Mouse (Mus musculus) myocyte (in vitro differentiated cells): ENCODE measurements around the gene B230217C12Rik. TPM values are rescaled to one million over a fixed set of nuclear protein-coding genes. Genes with fewer than 3 reads are reported as not detected.
A peak's percentile ranks its signal among the peaks of the same experiment; 100 is the strongest.

Source experiments
- H3K27me3 ChIP-seq: one replicate; pipeline ENCODE4 v1.6.1; 2011; ENCODE audit not compliant: control insufficient read depth, insufficient read depth, insufficient read length
- H3K36me3 ChIP-seq: one replicate; pipeline ENCODE4 v1.6.1; 2011; ENCODE audit not compliant: control insufficient read depth, insufficient read depth
- H3K4me2 ChIP-seq: one replicate; pipeline ENCODE4 v1.6.1; 2011; ENCODE audit warnings: low read depth, control low read depth
- H3K4me3 ChIP-seq: one replicate; pipeline ENCODE4 v1.5.1; 2011; ENCODE audit warnings: mild to moderate bottlenecking, control low read depth, moderate library complexity
- H3K79me2 ChIP-seq: one replicate; pipeline ENCODE4 v1.6.1; 2011; ENCODE audit not compliant: control insufficient read depth, insufficient read depth
- H3ac ChIP-seq: one replicate; pipeline ENCODE4 v1.6.1; 2011; ENCODE audit not compliant: control insufficient read depth, insufficient read length
- CEBPB ChIP-seq: IDR thresholded peaks from 2 replicates; pipeline ENCODE4 v1.6.1; 2011; ENCODE audit warnings: mild to moderate bottlenecking, moderate library complexity; ENCODE audit not compliant: poor library complexity, insufficient read depth, severe bottlenecking
- E2F4 ChIP-seq: IDR thresholded peaks from one replicate; pipeline ENCODE4 v1.6.1; 2011; ENCODE audit warnings: mild to moderate bottlenecking, control low read depth, moderate library complexity; ENCODE audit not compliant: insufficient read depth
- MAX ChIP-seq: IDR thresholded peaks from one replicate; pipeline ENCODE4 v1.6.1; 2011; ENCODE audit warnings: low read depth, mild to moderate bottlenecking, control low read depth
- MYOD1 ChIP-seq, 3 experiments: IDR thresholded peaks; one replicate each; pipeline ENCODE4 v1.6.1; 2011; ENCODE audit warnings: control low read depth in 2 of 3, low read depth in 2 of 3, mild to moderate bottlenecking in 2 of 3, moderate library complexity in 1 of 3; ENCODE audit not compliant: insufficient read length in 2 of 3, control insufficient read depth in 1 of 3
- MYOG ChIP-seq, 3 experiments: IDR thresholded peaks; one replicate each; pipeline ENCODE4 v1.6.1; 2011; ENCODE audit warnings: control low read depth in 2 of 3, low read depth in 2 of 3, mild to moderate bottlenecking in 2 of 3; ENCODE audit not compliant: insufficient read length in 2 of 3, control insufficient read depth in 1 of 3, insufficient read depth in 1 of 3
- POLR2A ChIP-seq: IDR thresholded peaks from one replicate; pipeline ENCODE4 v1.6.1; 2011; ENCODE audit warnings: low read depth, mild to moderate bottlenecking, control low read depth, moderate library complexity; ENCODE audit not compliant: insufficient read length
- POLR2AphosphoS2 ChIP-seq: IDR thresholded peaks from one replicate; pipeline ENCODE4 v1.6.1; 2011; ENCODE audit warnings: low read depth, control low read depth; ENCODE audit not compliant: insufficient read length
- REST ChIP-seq: IDR thresholded peaks from one replicate; pipeline ENCODE4 v1.6.1; 2011; ENCODE audit warnings: mild to moderate bottlenecking, control low read depth, moderate library complexity; ENCODE audit not compliant: insufficient read depth, insufficient read length
- SRF ChIP-seq: IDR thresholded peaks from one replicate; pipeline ENCODE4 v1.6.1; 2011; ENCODE audit warnings: low read depth; ENCODE audit not compliant: control insufficient read depth, insufficient read length
- TCF12 ChIP-seq: IDR thresholded peaks from one replicate; pipeline ENCODE4 v1.6.1; 2011; ENCODE audit warnings: mild to moderate bottlenecking, control low read depth; ENCODE audit not compliant: poor library complexity, insufficient read depth, severe bottlenecking
- TCF3 ChIP-seq: IDR thresholded peaks from one replicate; pipeline ENCODE4 v1.6.1; 2011; ENCODE audit warnings: low read depth, control low read depth; ENCODE audit not compliant: insufficient read length
- USF1 ChIP-seq: IDR thresholded peaks from one replicate; pipeline ENCODE4 v1.6.1; 2011; ENCODE audit warnings: low read depth, mild to moderate bottlenecking, control low read depth, moderate library complexity
- polyA plus RNA-seq: library from polyadenylated mRNA; unstranded; fragments of >200 nt; fragmentation: generic; extraction: Trizol; gene quantifications from one replicate; pipeline ENCODE4 v1.2.1, GENCODE M21; 2012; ENCODE audit warnings: missing spikeins

The B230217C12Rik gene
- polyA plus RNA-seq, result 1.9 TPM

GRCm38 (mm10) chr11:97840539-97840954, at the start of gene B230217C12Rik:
Gene B230217C12Rik, plus strand, starts transcription at chr11:97840780.
- Histone ChIP-seq H3K4me2 (peak within 1 kb of the TSS; percentile 94), H3K27me3 (no peaks in the 10 kb centered on the region), H3ac (no peak within 1 kb of the TSS), H3K36me3 (peaks cover 12% of the 10 kb centered on the region), H3K4me3 (peak within 1 kb of the TSS; percentile 24), H3K79me2 (no peaks in the 10 kb centered on the region)
- TF ChIP-seq TCF12 (no peak), MYOD1 (IDR thresholded peaks at IDR 0.05; ENCODE audit: control insufficient read depth in 1 of 3, insufficient read length in 2 of 3, low read depth in 2 of 3) (no peak), USF1 (peak; percentile 45), CEBPB (no peak)

- no peak for TF ChIP-seq REST
- TF ChIP-seq USF1, result peak; percentile 44
Observed at GRCm38 (mm10) chr11:97793165-97793564, 47.4 kb upstream of the B230217C12Rik start.

DNA sequence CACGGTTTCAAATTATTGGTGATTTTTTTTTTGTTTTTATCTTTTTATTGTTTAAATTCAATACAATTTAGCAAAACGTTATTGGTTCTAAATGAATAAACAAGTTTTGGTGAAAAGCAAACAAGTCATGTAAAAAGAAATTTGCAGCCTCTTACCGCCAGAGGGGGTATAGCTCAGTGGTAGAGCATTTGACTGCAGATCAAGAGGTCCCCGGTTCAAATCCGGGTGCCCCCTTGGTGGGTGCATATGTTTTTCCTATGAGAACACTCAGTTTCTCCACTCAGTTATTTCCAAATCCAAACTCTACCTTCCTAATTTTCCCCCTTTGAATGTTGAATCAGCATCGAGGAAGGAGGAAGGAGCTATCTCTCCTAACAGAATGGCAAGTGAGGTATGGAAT, 43.7 kb upstream of the B230217C12Rik start:
- Histone ChIP-seq H3ac (no peak overlapping the region), H3K27me3 (no peaks in the 10 kb centered on the region), H3K79me2 (peaks cover 16% of the 10 kb centered on the region), H3K4me3 (no peak overlapping the region), H3K4me2 (no peak overlapping the region), H3K36me3 (no peaks in the 10 kb centered on the region)
- TF ChIP-seq CEBPB (0 out of 2 replicates have a peak, but pooled peaks have one; percentile 18), POLR2A (no peak), SRF (no peak), MAX (no peak)

More at GRCm38 (mm10) chr11:97793165-97793564, 47.4 kb upstream of the B230217C12Rik start:
- Histone ChIP-seq H3K36me3 (no peaks in the 10 kb centered on the region), H3ac (no peak overlapping the region), H3K79me2 (no peaks in the 10 kb centered on the region), H3K4me3 (no peak overlapping the region), H3K4me2 (no peak overlapping the region), H3K27me3 (no peaks in the 10 kb centered on the region)

- TF ChIP-seq TCF12, result no peak
- TF ChIP-seq SRF, result peak; percentile 83
- no peak for TF ChIP-seq MAX
- TF ChIP-seq REST, result no peak
- TF ChIP-seq MYOD1 (IDR thresholded peaks at IDR 0.05; ENCODE audit: control insufficient read depth in 1 of 3, insufficient read length in 2 of 3, low read depth in 2 of 3), result no peak
- no peak for TF ChIP-seq POLR2A
- TF ChIP-seq MYOG (IDR thresholded peaks at IDR 0.05; ENCODE audit: control insufficient read depth in 1 of 3, insufficient read depth in 1 of 3, insufficient read length in 2 of 3, low read depth in 2 of 3), result no peak
- no peak for TF ChIP-seq TCF3
- no peak for TF ChIP-seq POLR2AphosphoS2
- 0 out of 2 replicates have a peak, but pooled peaks have one; percentile 23 for TF ChIP-seq CEBPB
- Histone ChIP-seq H3K79me2 (peaks cover 22% of the 10 kb centered on the region), H3K4me3 (no peak overlapping the region), H3K36me3 (no peaks in the 10 kb centered on the region), H3K27me3 (no peaks in the 10 kb centered on the region), H3K4me2 (peak overlapping the region; percentile 46), H3ac (no peak overlapping the region)
Observed at GRCm38 (mm10) chr11:97797369-97798082, 43.1 kb upstream of the B230217C12Rik start.

- TF ChIP-seq MYOG (IDR thresholded peaks at IDR 0.05; ENCODE audit: control insufficient read depth in 1 of 3, insufficient read depth in 1 of 3, insufficient read length in 2 of 3, low read depth in 2 of 3) (no peak), REST (no peak), SRF (no peak), USF1 (no peak), TCF12 (no peak), TCF3 (no peak), POLR2AphosphoS2 (no peak), POLR2A (no peak), MAX (no peak), E2F4 (no peak)
- Histone ChIP-seq H3ac (no peak overlapping the region), H3K79me2 (peaks cover 27% of the 10 kb centered on the region), H3K4me2 (peak overlapping the region; percentile 46), H3K36me3 (no peaks in the 10 kb centered on the region), H3K4me3 (no peak overlapping the region), H3K27me3 (no peaks in the 10 kb centered on the region)
Observed at GRCm38 (mm10) chr11:97798083-97798435, 42.5 kb upstream of the B230217C12Rik start.
